Mouse (Mus musculus) heart, embryonic 13.5 days (tissue): ENCODE measurements around the gene T2. TPM values are rescaled to one million over a fixed set of nuclear protein-coding genes. Genes with fewer than 3 reads are reported as not detected.
A peak's percentile ranks its signal among the peaks of the same experiment; 100 is the strongest.
"Not testable (repeated sequence)": the region's sequence is repeated elsewhere in the genome, so short reads cannot be mapped to it uniquely, and the experiment has no call there.

Experiments used
- ATAC-seq: fragments of 200-750 bp; cut with Nextera tagmentation; 2 replicates; pipeline ENCODE4 v1.8.0; 2017; ENCODE audit warnings: moderate TSS enrichment; ENCODE audit not compliant: insufficient number of reproducible peaks, low FRiP score, low TSS enrichment; ENCODE audit errors: extremely low read depth
- H3K27ac ChIP-seq: fragments of 300-500 bp; sonication (generic); replicated peaks from 2 replicates; pipeline ENCODE4 v1.5.1; 2015; ENCODE audit warnings: moderate library complexity, mild to moderate bottlenecking, inconsistent platforms
- H3K27me3 ChIP-seq: fragments of 300-500 bp; sonication (generic); replicated peaks from 2 replicates; pipeline ENCODE4 v1.6.1; 2015; ENCODE audit warnings: mild to moderate bottlenecking, inconsistent platforms
- H3K36me3 ChIP-seq: fragments of 300-500 bp; sonication (generic); 2 replicates; pipeline ENCODE4 v1.6.1; 2015; ENCODE audit warnings: mild to moderate bottlenecking, inconsistent platforms
- H3K4me1 ChIP-seq: fragments of 300-500 bp; sonication (generic); 2 replicates; pipeline ENCODE4 v1.6.1; 2015; ENCODE audit warnings: inconsistent platforms
- H3K4me2 ChIP-seq: fragments of 300-500 bp; sonication (generic); 2 replicates; pipeline ENCODE4 v1.6.1; 2015; ENCODE audit warnings: inconsistent platforms, mild to moderate bottlenecking, moderate library complexity
- H3K4me3 ChIP-seq: fragments of 300-500 bp; sonication (generic); 2 replicates; pipeline ENCODE4 v1.5.1; 2015; ENCODE audit warnings: moderate library complexity, mild to moderate bottlenecking, inconsistent platforms
- H3K9ac ChIP-seq: fragments of 300-500 bp; sonication (generic); 2 replicates; pipeline ENCODE4 v1.6.1; 2015; ENCODE audit warnings: inconsistent platforms, mild to moderate bottlenecking, moderate library complexity
- H3K9me3 ChIP-seq: fragments of 300-500 bp; sonication (generic); 2 replicates; pipeline ENCODE4 v1.6.1; 2016; ENCODE audit warnings: inconsistent platforms
- WGBS: fragments of 180-500 bp; shearing (Covaris S2); methylation state at CpG from one replicate; pipeline ENCODE4 v1.1.7; 2015; ENCODE audit warnings: mixed read lengths; 5-methylcytosine and 5-hydroxymethylcytosine counted together
- polyA plus RNA-seq: library from polyadenylated mRNA; unstranded; fragments of >200 nt; fragmentation: Nextera tagmentation; extraction: Ambion mirVana; gene quantifications from 2 replicates; pipeline ENCODE4 v1.2.1, GENCODE M21; 2015

The T2 gene
- polyA plus RNA-seq, 1 experiment from 2014 or later = 0.83 TPM

DNA sequence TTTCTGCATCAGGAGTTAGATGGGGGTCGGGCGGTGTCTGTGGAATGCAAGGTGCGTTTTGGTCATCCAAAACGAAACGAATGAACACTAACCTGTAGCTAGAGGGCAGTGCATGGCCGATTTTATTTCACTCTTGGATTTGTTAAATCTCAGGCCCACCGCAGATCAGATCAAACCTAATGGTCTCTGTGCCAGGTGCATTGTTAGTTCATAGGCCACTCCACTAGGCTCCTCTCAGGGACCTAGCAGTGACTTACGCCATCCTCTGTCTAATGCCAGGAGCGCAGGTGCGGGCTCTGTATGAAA lies 34.0 kb downstream of the T2 start:
- Histone ChIP-seq H3K4me2 (peak overlapping the region; percentile 56), H3K9me3 (no peaks in the 10 kb centered on the region), H3K27me3 (peaks cover 67% of the 10 kb centered on the region), H3K36me3 (no peaks in the 10 kb centered on the region), H3K9ac (no peak overlapping the region), H3K4me3 (peak overlapping the region; percentile 32), H3K4me1 (peaks cover 6% of the 10 kb centered on the region), H3K27ac (no peak overlapping the region)
- ATAC-seq = no peak
- 6% methylated on average over 10 of the region's 10 CpGs for WGBS

DNA sequence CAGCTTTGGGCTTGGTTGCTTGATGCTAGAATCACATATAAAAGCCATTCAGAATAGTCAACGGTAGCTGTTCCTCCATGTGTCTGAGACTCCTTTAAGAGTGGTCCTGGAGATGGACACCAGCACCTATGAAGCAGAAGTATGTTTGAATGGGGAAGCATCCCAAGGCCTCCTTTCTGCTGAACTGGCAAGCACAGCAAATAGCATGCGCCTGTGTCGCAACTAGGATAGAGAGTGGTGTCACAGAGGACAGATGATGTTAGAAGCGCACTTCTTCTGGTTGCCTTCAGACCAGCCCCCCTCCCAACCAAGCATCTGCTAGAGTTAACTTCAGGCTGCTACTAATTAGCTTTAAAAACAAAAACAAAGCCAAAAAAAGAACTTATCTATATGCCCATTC lies 34.7 kb downstream of the T2 start:
- ATAC-seq = no peak
- H3K9ac ChIP-seq = no peak overlapping the region
- H3K9me3 ChIP-seq = no peaks in the 10 kb centered on the region
- no peak overlapping the region for H3K4me2 ChIP-seq
- no peak overlapping the region for H3K27ac ChIP-seq
- H3K27me3 ChIP-seq = peaks cover 67% of the 10 kb centered on the region
- 42% methylated on average over 4 of the region's 4 CpGs for WGBS
- H3K4me1 ChIP-seq = peaks cover 6% of the 10 kb centered on the region
- H3K36me3 ChIP-seq = no peaks in the 10 kb centered on the region
- no peak overlapping the region for H3K4me3 ChIP-seq

DNA sequence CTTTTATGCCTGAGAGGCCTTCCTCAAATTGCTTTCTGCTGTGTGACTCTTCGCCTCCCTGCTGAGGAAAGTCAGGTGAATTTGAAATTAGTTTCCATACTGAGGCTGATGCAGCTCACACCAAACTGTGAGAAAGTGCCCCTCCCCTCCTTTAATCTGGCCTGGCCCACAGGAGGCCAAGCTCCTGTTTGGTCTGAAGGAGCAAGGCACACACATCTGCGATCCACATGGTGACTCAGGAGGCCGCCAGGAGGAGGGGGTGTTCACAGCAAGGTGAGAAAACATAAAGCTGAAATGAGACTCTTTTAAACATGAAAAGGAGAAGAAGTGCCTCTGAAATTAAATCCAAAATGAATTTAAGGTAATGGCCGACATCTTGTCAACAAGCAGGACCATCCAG lies 40.6 kb downstream of the T2 start:
- Histone ChIP-seq H3K9me3 (no peaks in the 10 kb centered on the region), H3K36me3 (no peaks in the 10 kb centered on the region), H3K27ac (no peak overlapping the region), H3K9ac (no peak overlapping the region), H3K4me3 (no peak overlapping the region), H3K27me3 (peaks cover 24% of the 10 kb centered on the region), H3K4me2 (no peak overlapping the region), H3K4me1 (no peaks in the 10 kb centered on the region)
- 57% methylated on average over 4 of the region's 4 CpGs for WGBS
- ATAC-seq = no peak

DNA sequence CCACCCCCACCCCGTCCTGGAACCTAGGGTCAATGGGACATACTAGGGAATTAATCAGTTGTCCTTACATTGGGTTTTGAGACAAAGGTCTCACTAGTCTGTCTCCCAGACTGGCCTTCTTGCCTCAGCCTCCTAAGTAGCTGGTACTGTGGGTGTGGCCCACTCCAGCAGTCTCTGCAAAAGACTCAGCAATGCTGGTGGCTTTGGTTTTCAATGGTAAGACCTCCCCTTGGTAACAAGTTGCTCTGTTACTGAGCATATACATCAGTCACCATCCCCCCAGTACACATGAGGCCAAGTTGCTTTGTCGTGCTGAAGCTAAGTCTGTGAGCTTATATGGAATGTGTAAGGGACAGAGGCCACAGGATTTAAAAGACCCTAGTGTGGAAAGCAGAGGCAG lies 42.2 kb downstream of the T2 start:
- Histone ChIP-seq H3K9ac (no peak overlapping the region), H3K36me3 (no peaks in the 10 kb centered on the region), H3K4me3 (no peak overlapping the region), H3K9me3 (no peaks in the 10 kb centered on the region), H3K27ac (no peak overlapping the region), H3K4me2 (no peak overlapping the region), H3K27me3 (peaks cover 10% of the 10 kb centered on the region), H3K4me1 (no peaks in the 10 kb centered on the region)
- 45% methylated on average over 2 of the region's 2 CpGs for WGBS
- ATAC-seq = no peak

DNA sequence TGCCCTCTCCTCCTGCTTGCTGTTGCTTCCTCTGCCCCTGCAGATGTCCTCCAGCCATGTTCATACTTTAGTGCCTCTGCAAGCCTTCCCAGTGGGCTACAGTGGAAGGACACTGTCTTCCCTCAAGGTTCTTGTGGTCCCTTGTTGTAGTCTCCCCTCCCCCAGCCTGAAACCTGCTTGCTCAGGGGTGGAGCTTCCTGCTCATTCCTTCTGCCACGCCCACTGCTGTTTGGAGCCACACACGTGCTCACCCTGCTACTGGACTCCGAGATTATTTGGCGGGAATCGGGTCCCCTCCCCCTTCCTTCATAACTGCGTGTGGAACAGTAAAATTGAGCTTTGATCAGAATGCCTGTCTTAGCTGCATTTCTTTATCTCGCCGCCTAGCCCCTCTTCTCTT lies 48.1 kb downstream of the T2 start:
- H3K36me3 ChIP-seq, ATAC-seq, H3K4me2 ChIP-seq, H3K27ac ChIP-seq, H3K9me3 ChIP-seq, H3K4me3 ChIP-seq, H3K4me1 ChIP-seq, H3K9ac ChIP-seq: not testable (repeated sequence)
- 49% methylated on average over 8 of the region's 8 CpGs for WGBS
- peaks cover 11% of the 10 kb centered on the region for H3K27me3 ChIP-seq

DNA sequence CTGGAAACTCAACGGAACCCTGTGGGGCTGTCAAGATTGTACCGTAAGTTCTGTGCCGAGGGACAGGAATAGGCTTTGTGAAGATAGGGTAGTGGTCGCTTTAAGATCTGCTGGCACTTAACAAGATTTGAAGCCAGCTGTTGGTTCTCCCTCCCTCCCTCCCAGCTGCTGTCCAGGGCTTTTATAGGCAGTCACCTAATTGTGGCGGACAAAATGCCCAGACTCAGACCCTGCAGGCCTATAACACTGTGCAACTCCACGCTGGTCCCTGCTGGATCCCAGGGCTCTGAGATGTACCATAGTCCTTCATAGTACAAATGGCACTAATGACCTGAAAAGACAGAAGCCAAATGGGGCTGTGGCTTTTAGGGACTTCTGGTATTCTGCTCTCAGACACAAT lies 50.5 kb downstream of the T2 start:
- 47% methylated on average over 6 of the region's 6 CpGs for WGBS

DNA sequence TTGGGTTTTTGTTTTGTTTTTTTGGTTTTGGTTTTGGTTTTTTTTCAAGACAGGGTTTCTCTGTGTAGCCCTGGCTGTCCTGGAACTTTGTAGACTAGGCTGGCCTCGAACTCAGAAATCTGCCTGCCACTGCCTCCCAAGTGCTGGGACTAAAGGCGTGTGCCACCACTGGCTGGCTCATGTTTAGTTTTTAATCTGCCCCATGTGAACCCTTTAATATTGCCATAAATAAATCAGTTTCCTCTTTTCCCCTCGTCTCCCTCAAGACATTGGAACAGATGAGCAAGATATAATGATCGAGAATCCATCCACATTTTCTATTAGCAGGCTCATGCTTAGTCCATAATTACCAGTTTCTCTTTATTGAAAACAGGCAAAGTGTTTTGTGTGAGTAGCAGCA lies 52.2 kb downstream of the T2 start:
- WGBS = 66% methylated on average over 4 of the region's 4 CpGs
- not testable (repeated sequence) for H3K9ac ChIP-seq, H3K27ac ChIP-seq, H3K4me2 ChIP-seq, H3K4me1 ChIP-seq, H3K36me3 ChIP-seq, ATAC-seq, H3K9me3 ChIP-seq, H3K4me3 ChIP-seq
- H3K27me3 ChIP-seq = peaks cover 37% of the 10 kb centered on the region

More for the DNA sequence above, 50.5 kb downstream of the T2 start:
- no peak overlapping the region for H3K4me3 ChIP-seq
- no peaks in the 10 kb centered on the region for H3K36me3 ChIP-seq
- no peak for ATAC-seq
- peaks cover 10% of the 10 kb centered on the region for H3K4me1 ChIP-seq
- H3K9ac ChIP-seq = no peak overlapping the region
- no peak overlapping the region for H3K4me2 ChIP-seq
- H3K27ac ChIP-seq = no peak overlapping the region
- no peaks in the 10 kb centered on the region for H3K9me3 ChIP-seq
- H3K27me3 ChIP-seq = peaks cover 22% of the 10 kb centered on the region

DNA sequence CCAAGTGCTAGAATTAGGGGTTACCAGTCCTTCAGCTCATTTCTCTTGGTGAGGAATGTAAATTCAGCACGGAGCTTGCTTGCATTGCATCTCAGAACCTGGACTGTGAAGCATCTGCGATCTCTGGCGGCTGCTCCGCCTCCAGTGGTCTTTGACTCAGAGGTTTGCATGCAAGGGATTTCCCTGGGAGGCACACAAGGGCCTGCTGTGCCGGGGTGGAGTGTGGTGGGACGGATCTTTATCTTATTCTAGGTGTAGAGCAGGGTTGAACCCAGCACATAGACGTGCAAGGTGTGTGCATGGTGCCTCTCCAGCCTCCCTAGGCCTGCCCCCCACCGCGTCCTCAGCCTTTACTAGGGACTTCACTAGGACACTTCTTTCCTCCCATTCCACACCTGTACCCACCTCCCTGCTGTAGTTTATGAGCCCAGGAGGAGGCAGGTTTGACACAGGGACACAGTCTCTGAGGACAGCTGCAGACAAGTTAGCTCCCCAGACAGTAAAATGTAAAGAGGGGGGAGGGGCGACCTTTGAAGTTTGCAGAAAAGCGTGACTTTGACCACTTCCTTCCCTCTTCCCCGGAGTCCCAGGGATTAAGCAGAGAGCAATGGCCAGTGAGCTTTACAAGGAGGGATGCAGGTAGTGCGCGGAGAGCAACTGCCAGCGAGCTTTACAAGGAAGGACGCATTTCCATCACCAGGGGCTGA lies 53.0 kb downstream of the T2 start:
- Histone ChIP-seq H3K36me3 (no peaks in the 10 kb centered on the region), H3K4me2 (peak overlapping the region; percentile 37), H3K9ac (no peak overlapping the region), H3K27me3 (peaks cover 44% of the 10 kb centered on the region), H3K27ac (no peak overlapping the region), H3K4me1 (peaks cover 10% of the 10 kb centered on the region), H3K9me3 (no peaks in the 10 kb centered on the region), H3K4me3 (no peak overlapping the region)
- WGBS = 6% methylated on average over 16 of the region's 16 CpGs
- ATAC-seq = no peak

DNA sequence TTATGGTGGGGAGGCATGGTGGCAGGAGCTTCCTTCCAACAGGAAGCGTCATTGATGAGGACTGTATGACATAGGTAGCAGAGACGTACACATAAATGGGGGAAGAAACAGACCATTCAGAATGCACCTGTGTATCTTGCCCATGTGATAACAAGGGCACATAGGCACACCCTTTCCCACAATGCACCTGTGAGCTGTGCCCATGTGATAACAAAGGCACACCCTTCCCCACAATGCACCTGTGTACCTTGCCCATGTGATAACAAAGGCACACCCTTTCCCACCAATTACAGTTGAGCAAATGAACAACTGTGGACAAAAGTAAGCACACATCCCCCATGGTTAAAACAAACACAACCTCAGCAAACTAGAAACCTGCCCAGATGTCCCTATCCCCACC lies 54.5 kb downstream of the T2 start:
- no peak overlapping the region for H3K4me3 ChIP-seq
- no peak overlapping the region for H3K27ac ChIP-seq
- no peak overlapping the region for H3K9ac ChIP-seq
- peaks cover 16% of the 10 kb centered on the region for H3K4me1 ChIP-seq
- no peak overlapping the region for H3K4me2 ChIP-seq
- H3K36me3 ChIP-seq = no peaks in the 10 kb centered on the region
- no peak for ATAC-seq
- H3K27me3 ChIP-seq = peaks cover 52% of the 10 kb centered on the region
- H3K9me3 ChIP-seq = no peaks in the 10 kb centered on the region
- 84% methylated on average over 2 of the region's 2 CpGs for WGBS

DNA sequence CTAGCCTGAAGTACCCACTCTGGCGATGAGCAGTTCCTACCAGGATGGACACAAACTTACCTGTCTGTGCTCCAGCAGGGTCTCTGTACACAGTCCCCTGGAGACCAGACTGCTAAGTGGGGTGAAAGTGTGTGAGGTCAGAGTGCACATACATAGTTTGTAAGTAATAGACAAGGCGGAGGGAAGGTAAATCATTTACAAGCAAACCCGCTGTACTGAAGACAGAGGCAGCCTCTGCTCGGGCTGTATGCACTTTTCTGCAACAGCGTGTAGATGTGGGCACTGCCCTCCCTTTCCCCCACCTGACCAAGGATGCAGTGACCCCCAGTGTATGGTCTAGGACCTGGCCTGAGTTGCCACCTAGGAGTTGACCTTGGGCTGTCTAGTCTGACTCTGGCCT lies 57.9 kb downstream of the T2 start:
- Histone ChIP-seq H3K9ac (no peak overlapping the region), H3K9me3 (no peaks in the 10 kb centered on the region)
- ATAC-seq = no peak

DNA sequence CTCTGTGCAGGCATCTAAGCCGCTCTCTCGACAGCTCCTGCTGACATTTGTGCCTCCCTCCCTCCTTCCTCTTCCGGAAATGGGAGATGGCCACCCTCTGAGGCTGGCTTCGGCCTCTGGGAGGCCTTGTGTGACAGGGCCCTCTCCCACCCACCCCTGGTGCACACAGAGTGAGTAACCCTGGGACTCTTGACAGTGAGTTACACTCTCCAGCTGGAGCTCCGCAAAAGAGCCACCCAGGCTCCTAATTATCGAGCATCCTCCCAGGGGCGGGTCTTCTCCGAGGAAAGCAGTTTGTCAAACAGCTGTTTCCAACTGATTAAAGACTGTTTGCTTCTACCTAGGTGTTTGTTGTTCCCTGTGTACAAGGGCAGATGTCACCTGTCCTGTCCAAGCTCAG lies 59.7 kb downstream of the T2 start:
- H3K9ac ChIP-seq = no peak overlapping the region
- no peak overlapping the region for H3K4me3 ChIP-seq
- H3K27ac ChIP-seq = peak overlapping the region; percentile 89; the same call in 1 of the 2 replicates
- ATAC-seq = no peak
- H3K36me3 ChIP-seq = no peaks in the 10 kb centered on the region
- 11% methylated on average over 8 of the region's 8 CpGs for WGBS
- no peaks in the 10 kb centered on the region for H3K9me3 ChIP-seq
- peaks cover 26% of the 10 kb centered on the region for H3K4me1 ChIP-seq
- peaks cover 31% of the 10 kb centered on the region for H3K27me3 ChIP-seq
- no peak overlapping the region for H3K4me2 ChIP-seq

More for the DNA sequence above, 57.9 kb downstream of the T2 start:
- Histone ChIP-seq H3K4me3 (no peak overlapping the region), H3K36me3 (no peaks in the 10 kb centered on the region), H3K27ac (no peak overlapping the region), H3K4me1 (peaks cover 32% of the 10 kb centered on the region), H3K27me3 (peaks cover 44% of the 10 kb centered on the region), H3K4me2 (no peak overlapping the region)
- WGBS = 73% methylated on average over 5 of the region's 5 CpGs

DNA sequence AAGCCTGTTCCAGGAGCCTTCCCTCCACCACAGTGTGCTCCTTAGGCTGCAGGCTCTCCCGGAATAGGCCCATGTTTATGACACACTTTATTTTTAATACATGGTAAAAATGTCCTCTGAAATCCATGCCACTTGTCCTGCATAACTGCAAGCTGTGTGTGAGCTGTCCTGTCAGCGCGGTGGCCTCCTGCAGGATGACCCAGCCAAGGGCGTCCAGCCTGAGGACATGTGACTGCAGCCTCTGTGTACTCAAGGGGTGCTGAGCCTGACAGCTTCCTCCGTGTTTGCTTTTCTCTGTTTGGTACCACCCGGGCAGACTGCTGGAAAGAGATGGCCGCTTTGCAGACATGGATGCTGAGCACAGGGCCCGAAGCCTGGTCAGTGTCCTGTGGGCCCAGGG lies 61.1 kb downstream of the T2 start:
- peaks cover 26% of the 10 kb centered on the region for H3K4me1 ChIP-seq
- no peaks in the 10 kb centered on the region for H3K9me3 ChIP-seq
- peak overlapping the region; percentile 44; the same call in 1 of the 2 replicates for H3K9ac ChIP-seq
- H3K36me3 ChIP-seq = no peaks in the 10 kb centered on the region
- H3K27ac ChIP-seq = peak overlapping the region; percentile 89
- ATAC-seq = peak; percentile 58; the same call in 1 of the 2 replicates
- H3K27me3 ChIP-seq = peaks cover 24% of the 10 kb centered on the region
- WGBS = 37% methylated on average over 8 of the region's 8 CpGs
- peak overlapping the region; percentile 28 for H3K4me2 ChIP-seq
- H3K4me3 ChIP-seq = no peak overlapping the region
